Mouse (Mus musculus) lung, adult 18-20 months (tissue): ENCODE measurements around the gene Emid1.

ENCODE experiments used
- DNase-seq, 2 experiments: peaks; one replicate each; pipeline ENCODE4 v3.0.0; 2022; ENCODE audit warnings: mixed read lengths in 2 of 2

The Emid1 gene

GRCm38 (mm10) chr11:5062860-5063505, 89.1 kb downstream of the Emid1 start:
- no peak for DNase-seq

- DNase-seq: peak in 1 of 2 experiments; percentile 46
Measured at GRCm38 (mm10) chr11:5062326-5062725, 89.7 kb downstream of the Emid1 start.

- peak; percentile 96 to 98 for DNase-seq
Measured at GRCm38 (mm10) chr11:5061413-5062139, 90.5 kb downstream of the Emid1 start.

- DNase-seq: no peak
Measured at GRCm38 (mm10) chr11:5060756-5061412, 91.2 kb downstream of the Emid1 start.

GRCm38 (mm10) chr11:5059704-5060156, 92.3 kb downstream of the Emid1 start:
- DNase-seq: peak; percentile 42 to 67

- peak in 1 of 2 experiments; percentile 16 for DNase-seq
Measured at GRCm38 (mm10) chr11:5059230-5059629, 92.8 kb downstream of the Emid1 start.

- no peak for DNase-seq
Measured at GRCm38 (mm10) chr11:5058783-5059182, 93.3 kb downstream of the Emid1 start.

- DNase-seq: peak; percentile 67 to 76
Measured at GRCm38 (mm10) chr11:5057856-5058641, 94.0 kb downstream of the Emid1 start, which contains the start of gene Rasl10a. TSS of gene Rasl10a (plus strand) at chr11:5058128.

- no peak for DNase-seq
Measured at GRCm38 (mm10) chr11:5057541-5057855, 94.6 kb downstream of the Emid1 start.

- no peak for DNase-seq
Measured at GRCm38 (mm10) chr11:5057064-5057463, 95.0 kb downstream of the Emid1 start.
